Mouse (Mus musculus): Measurements from ENCODE around the gene Scoc. TPM values are rescaled to one million over a fixed set of nuclear protein-coding genes. Genes with fewer than 3 reads are reported as not detected.
"Not testable (repeated sequence)": the region's sequence is repeated elsewhere in the genome, so short reads cannot be mapped to it uniquely, and the experiment has no call there.

The Scoc gene
- 10 to 100 TPM; 48.8 to 58.5 TPM for total RNA-seq (2021)
- long read RNA-seq, experiment 1, transcript Scoc-203 (4 exons, 409 nt) = major isoform, 35 of 49 reads
- long read RNA-seq, experiment 1, partial matches to known transcripts = 1 of 49 reads
- long read RNA-seq, experiment 1, other reads (novel, unspliced or antisense) = 9 of 49 reads
- long read RNA-seq, experiment 2, transcript Scoc-203 (4 exons, 409 nt) = major isoform, 30 of 36 reads
- long read RNA-seq, experiment 2, partial matches to known transcripts = 3 of 36 reads
- long read RNA-seq, experiment 2, other reads (novel, unspliced or antisense) = 3 of 36 reads

GRCm38 (mm10) chr8:83458222-83458621 lies at the start of gene Scoc:
Scoc (minus strand) TSS chr8:83458391.
- no peak within 1 kb of the TSS for H3K4me3 ChIP-seq
- intact Hi-C loops (cut with DNase I) = no loop called here
- no peak for DNase-seq
- no peak within 1 kb of the TSS for H3K27ac ChIP-seq
- TF ChIP-seq CTCF (IDR thresholded peaks at IDR 0.05) = no peak

GRCm38 (mm10) chr8:83459606-83460005 lies 1.4 kb upstream of the Scoc start:
- Histone ChIP-seq H3K4me3 (no peak overlapping the region), H3K27ac (no peak overlapping the region)
- TF ChIP-seq CTCF (IDR thresholded peaks at IDR 0.05) = no peak
- no peak for DNase-seq
- intact Hi-C loops (cut with DNase I) = no loop called here

GRCm38 (mm10) chr8:83457121-83457520 lies 1.1 kb downstream of the Scoc start:
- no peak overlapping the region for H3K27ac ChIP-seq
- no peak for TF ChIP-seq CTCF (IDR thresholded peaks at IDR 0.05)
- intact Hi-C loops (cut with DNase I) = no loop called here

GRCm38 (mm10) chr8:83451056-83451455 lies 7.1 kb downstream of the Scoc start:
- peak; percentile 82 for TF ChIP-seq CTCF (IDR thresholded peaks at IDR 0.05)
- intact Hi-C loops (cut with DNase I) = no loop called here
- Histone ChIP-seq H3K27ac (no peak overlapping the region), H3K4me3 (no peak overlapping the region)
- no peak for DNase-seq

More at GRCm38 (mm10) chr8:83457121-83457520, 1.1 kb downstream of the Scoc start:
- DNase-seq = no peak
- H3K4me3 ChIP-seq = no peak overlapping the region

GRCm38 (mm10) chr8:83449960-83450359 lies 8.2 kb downstream of the Scoc start:
- intact Hi-C loops (cut with DNase I) = loop anchor here (5.0 to 10.0 kb wide), 3 partner anchors 175 to 515 kb away; no protein-coding TSS in a partner anchor
- peak; percentile 33 for TF ChIP-seq CTCF (IDR thresholded peaks at IDR 0.05)
- no peak for DNase-seq
- Histone ChIP-seq H3K27ac (no peak overlapping the region), H3K4me3 (no peak overlapping the region)

DNA sequence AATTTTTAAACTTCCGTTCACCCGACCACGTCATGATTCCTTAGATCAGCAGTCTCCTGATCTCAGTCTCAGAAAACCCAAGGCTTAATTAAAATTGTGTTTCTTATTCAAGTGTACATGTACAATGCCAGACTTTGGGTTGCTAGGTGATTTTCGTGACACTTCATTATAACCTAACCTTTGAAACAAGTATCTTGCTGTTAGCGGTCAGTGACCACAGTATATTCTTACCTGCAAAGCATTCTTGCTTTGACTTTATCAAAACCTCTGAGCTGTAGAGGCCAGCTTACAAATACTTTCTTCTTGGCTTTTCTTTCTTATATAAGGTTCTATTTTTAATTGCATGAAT lies 15.2 kb downstream of the Scoc start:
- intact Hi-C loops (cut with DNase I) = loop anchor here (5.0 to 10.0 kb wide), 3 partner anchors 111 to 522 kb away; partner anchors contain the start of gene Elmod2
- Histone ChIP-seq H3K4me3 (peak overlapping the region; percentile 94), H3K27ac (peak overlapping the region; percentile 87; the same call in 1 of the 2 replicates)
- no peak for TF ChIP-seq CTCF (IDR thresholded peaks at IDR 0.05)
- DNase-seq = no peak

DNA sequence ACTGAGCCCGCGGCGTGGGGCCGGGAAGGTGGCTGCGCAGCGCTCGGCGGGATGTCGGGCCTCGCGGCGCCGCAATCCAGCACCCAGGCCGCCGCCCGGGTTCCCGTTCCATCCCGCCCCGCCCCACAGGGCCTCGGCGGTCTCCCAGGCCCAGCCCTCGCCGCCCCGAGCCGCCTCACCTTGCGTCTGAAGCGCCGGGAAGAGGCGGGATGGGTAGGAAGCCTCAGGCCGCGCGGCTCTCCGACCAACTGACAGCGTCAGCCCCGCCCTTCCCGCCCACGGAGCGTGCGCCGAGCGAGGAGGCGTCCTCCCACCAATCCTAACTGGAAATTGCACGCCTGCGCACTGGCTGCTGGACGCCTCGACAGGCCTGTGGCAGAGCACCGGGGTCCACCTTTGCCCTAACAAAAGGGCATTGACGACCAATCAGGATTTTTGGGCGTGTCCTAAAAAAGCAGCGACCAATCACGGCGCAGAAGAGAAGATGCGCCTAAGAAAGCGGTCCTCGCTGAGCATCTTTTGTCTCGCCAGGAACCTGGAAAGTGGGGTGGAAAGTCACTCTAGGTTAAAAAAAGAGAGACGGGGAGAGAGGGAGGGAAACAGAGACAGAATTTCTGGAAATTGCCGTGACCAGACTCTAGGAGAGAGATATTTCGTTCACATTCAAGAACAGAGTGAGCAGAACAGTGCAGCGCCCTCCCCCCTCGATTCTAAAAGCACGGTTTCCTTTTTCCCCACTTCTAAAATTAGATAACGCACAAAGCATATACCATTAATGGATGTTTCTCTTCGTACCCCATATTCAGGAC lies 15.7 kb downstream of the Scoc start:
- H3K4me3 ChIP-seq = peak overlapping the region; percentile 94
- DNase-seq = peak; percentile 99
- intact Hi-C loops (cut with DNase I) = loop anchor here (5.0 to 10.0 kb wide), 3 partner anchors 110 to 522 kb away; partner anchors contain the start of gene Elmod2
- peak overlapping the region; percentile 87 for H3K27ac ChIP-seq
- TF ChIP-seq CTCF (IDR thresholded peaks at IDR 0.05) = no peak

DNA sequence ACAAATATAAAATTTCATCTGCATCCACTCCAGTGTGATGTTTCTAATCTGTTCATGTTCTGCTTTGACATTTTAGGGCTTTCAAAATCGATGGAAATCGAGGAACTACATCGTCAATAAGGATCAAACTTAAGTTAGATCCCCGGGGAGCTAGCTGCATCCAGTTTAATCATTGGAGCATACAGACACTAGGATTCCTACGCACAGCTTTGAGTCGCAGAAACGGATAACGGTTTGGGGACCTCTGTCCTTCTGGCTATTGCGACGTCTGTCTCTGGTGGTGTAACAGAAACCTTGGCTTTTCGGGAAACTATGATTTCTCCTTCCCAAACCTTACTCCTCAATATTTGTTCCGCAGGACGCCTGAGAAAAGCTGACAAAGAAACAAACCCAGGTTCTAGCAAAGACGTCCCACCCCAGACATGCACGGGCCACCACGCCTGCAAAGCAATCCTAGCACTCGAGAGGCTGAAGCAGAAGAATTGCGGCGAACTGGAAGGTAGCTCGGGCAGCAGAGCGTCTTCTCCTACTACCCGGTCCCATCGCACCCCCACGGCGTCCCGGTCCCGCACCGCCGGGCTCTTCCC lies 16.4 kb downstream of the Scoc start:
- no peak for DNase-seq
- intact Hi-C loops (cut with DNase I) = loop anchor here (5.0 to 10.0 kb wide), 3 partner anchors 109 to 523 kb away; partner anchors contain the start of gene Elmod2
- Histone ChIP-seq H3K27ac (peak overlapping the region; percentile 87), H3K4me3 (peak overlapping the region; percentile 94)
- TF ChIP-seq CTCF (IDR thresholded peaks at IDR 0.05) = no peak

GRCm38 (mm10) chr8:83437077-83437476 lies 21.1 kb downstream of the Scoc start:
- TF ChIP-seq CTCF (IDR thresholded peaks at IDR 0.05) = no peak
- intact Hi-C loops (cut with DNase I) = no loop called here
- no peak overlapping the region for H3K4me3 ChIP-seq
- DNase-seq = no peak
- H3K27ac ChIP-seq = no peak overlapping the region

- H3K4me3 ChIP-seq = no peak overlapping the region
- no peak for DNase-seq
- intact Hi-C loops (cut with DNase I) = no loop called here
- TF ChIP-seq CTCF (IDR thresholded peaks at IDR 0.05) = no peak
- H3K27ac ChIP-seq = no peak overlapping the region
These were observed 29.1 kb downstream of the Scoc start for GRCm38 (mm10) chr8:83429071-83429524.

DNA sequence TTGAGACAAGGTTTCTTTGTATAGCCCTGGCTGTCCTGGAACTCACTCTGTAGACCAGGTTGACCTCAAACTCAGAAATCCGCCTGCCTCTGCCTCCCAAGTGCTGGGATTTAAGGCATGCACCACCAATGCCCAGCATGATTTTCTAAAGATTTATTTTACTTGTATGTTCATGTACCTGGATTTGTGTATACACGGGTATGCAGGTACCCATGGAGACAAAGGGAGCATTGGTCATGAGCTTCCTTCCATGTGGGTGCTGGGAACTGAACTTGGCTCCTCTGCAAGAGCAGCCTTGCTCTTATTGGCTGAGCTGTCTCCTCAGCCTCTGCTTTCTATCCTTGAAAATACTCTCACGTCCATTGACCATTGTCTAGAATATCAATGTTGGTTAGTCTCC lies 29.6 kb downstream of the Scoc start:
- H3K27ac ChIP-seq; DNase-seq; H3K4me3 ChIP-seq; intact Hi-C loops (cut with DNase I): not testable (repeated sequence)

DNA sequence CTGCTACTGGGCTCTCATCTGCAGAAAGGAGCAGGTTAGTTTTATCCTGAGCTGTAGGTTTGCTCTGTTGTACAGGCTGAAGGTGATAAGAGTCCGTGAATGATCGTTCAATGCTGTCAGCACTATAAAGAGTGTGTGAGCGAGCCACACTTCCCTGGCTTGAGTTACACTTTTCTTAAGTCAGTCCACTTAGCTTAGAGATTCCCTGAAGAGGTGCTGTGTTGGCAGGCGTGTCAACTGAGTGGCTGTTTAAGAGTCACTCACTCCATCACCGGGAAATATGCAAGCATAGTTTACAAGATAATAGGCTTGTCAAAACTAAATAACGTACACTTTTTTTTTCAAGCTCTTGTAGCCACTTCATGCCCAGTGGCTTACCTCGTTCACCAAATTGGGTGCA lies 31.2 kb downstream of the Scoc start:
- no peak for TF ChIP-seq CTCF (IDR thresholded peaks at IDR 0.05)
- no peak overlapping the region for H3K27ac ChIP-seq
- DNase-seq = no peak
- H3K4me3 ChIP-seq = no peak overlapping the region
- intact Hi-C loops (cut with DNase I) = no loop called here

Data from gastrocnemius, adult 2 months (tissue).